Mouse (Mus musculus): ENCODE measurements around the gene Sp6. TPM values are rescaled to one million over a fixed set of nuclear protein-coding genes. Genes with fewer than 3 reads are reported as not detected.

The Sp6 gene
- polyA plus RNA-seq, 1 experiment from 2014 or later: 2.4 TPM

DNA sequence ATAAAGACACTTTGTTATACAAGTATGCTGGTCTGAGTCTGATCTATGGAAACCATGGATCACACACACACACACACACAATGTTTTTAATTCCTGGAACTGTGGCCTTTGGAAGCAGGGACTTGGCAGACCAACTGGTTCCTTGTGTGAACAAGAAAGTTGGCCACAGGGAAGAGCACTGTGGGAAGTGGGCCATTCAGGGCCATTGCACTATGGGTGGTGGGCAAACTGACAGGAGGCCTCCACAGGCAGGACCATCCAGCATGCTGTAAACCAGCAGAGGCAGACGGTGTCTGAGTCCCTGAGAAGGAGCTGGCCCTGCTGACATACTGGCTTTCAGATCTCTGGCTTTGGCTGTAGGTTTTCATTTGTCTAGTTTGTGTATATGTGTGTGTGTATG lies 56.1 kb downstream of the Sp6 start:
- Histone ChIP-seq H3K4me1 (ENCODE audit: control insufficient read depth, insufficient read depth, low read length) (no peaks in the 10 kb centered on the region), H3K27ac (replicated peaks; ENCODE audit: low read depth, low read length) (no peak overlapping the region), H3K36me3 (ENCODE audit: control insufficient read depth, insufficient read depth, low read length) (no peaks in the 10 kb centered on the region), H3K4me3 (ENCODE audit: low read depth, low read length) (no peak overlapping the region), H3K27me3 (ENCODE audit: control insufficient read depth, insufficient read depth, low read length) (no peaks in the 10 kb centered on the region), H3K9me3 (ENCODE audit: control insufficient read depth, low read length) (no peaks in the 10 kb centered on the region), H3K9ac (ENCODE audit: low read length) (no peak overlapping the region), H3K4me2 (ENCODE audit: low read depth, severe bottlenecking) (no peak overlapping the region)
- ATAC-seq (ENCODE audit: insufficient number of reproducible peaks, low FRiP score, low TSS enrichment, low read depth) (no peak), DNase-seq (ENCODE audit: low spot score) (no peak)
- WGBS: 47% methylated on average over 1 of the region's 1 CpGs

DNA sequence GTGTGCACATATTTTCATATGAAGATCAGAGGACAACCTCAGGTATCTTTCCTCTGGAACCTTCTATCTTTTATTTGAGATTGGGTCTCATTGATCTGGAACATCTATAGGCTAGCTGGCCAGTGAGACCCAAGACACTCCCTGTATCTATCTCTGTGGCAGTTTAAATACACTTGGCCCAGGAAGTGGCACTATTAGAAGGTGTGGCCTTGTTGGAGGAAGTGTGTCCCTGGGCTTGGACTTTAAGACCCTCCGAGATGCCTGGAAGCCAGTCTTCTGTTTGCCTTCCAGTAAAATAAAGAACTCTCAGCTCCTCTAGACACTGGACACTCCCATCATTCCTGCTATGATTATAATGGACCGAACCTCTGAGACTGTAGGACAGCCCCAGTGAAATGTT lies 56.6 kb downstream of the Sp6 start:
- Histone ChIP-seq H3K27ac (replicated peaks; ENCODE audit: low read depth, low read length) (no peak overlapping the region), H3K4me2 (ENCODE audit: low read depth, severe bottlenecking) (no peak overlapping the region), H3K4me1 (ENCODE audit: control insufficient read depth, insufficient read depth, low read length) (no peaks in the 10 kb centered on the region), H3K9me3 (ENCODE audit: control insufficient read depth, low read length) (no peaks in the 10 kb centered on the region), H3K36me3 (ENCODE audit: control insufficient read depth, insufficient read depth, low read length) (no peaks in the 10 kb centered on the region), H3K9ac (ENCODE audit: low read length) (no peak overlapping the region), H3K27me3 (ENCODE audit: control insufficient read depth, insufficient read depth, low read length) (no peaks in the 10 kb centered on the region), H3K4me3 (ENCODE audit: low read depth, low read length) (no peak overlapping the region)
- 85% methylated on average over 2 of the region's 2 CpGs for WGBS
- DNase-seq (ENCODE audit: low spot score): no peak
- ATAC-seq (ENCODE audit: insufficient number of reproducible peaks, low FRiP score, low TSS enrichment, low read depth): no peak

DNA sequence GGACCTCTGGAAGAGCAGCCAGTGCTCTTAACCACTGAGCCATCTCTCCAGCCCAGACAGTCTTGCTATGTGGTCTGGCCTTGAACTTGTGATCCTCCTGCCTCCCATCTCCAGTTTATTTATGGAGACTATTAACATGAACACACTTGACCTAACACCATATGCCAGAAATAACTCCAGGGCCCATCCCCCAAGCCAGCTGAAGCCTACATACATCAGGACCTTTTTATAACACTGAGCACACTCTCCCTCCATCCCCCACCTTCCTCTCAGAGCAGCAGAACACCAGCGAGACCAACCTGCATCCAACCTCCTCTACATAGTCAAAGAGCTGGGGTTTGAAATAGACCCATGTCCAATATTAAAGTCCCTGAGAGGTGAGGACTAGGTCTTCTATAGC lies 57.9 kb downstream of the Sp6 start:
- 52% methylated on average over 1 of the region's 1 CpGs for WGBS
- no peaks in the 10 kb centered on the region for H3K9me3 ChIP-seq (ENCODE audit: control insufficient read depth, low read length)
- no peaks in the 10 kb centered on the region for H3K36me3 ChIP-seq (ENCODE audit: control insufficient read depth, insufficient read depth, low read length)
- no peaks in the 10 kb centered on the region for H3K4me1 ChIP-seq (ENCODE audit: control insufficient read depth, insufficient read depth, low read length)
- H3K27me3 ChIP-seq (ENCODE audit: control insufficient read depth, insufficient read depth, low read length): no peaks in the 10 kb centered on the region
- H3K4me3 ChIP-seq (ENCODE audit: low read depth, low read length): no peak overlapping the region
- ATAC-seq (ENCODE audit: insufficient number of reproducible peaks, low FRiP score, low TSS enrichment, low read depth) (no peak), DNase-seq (ENCODE audit: low spot score) (no peak)
- H3K9ac ChIP-seq (ENCODE audit: low read length): no peak overlapping the region
- no peak overlapping the region for H3K4me2 ChIP-seq (ENCODE audit: low read depth, severe bottlenecking)
- no peak overlapping the region for H3K27ac ChIP-seq (replicated peaks; ENCODE audit: low read depth, low read length)

DNA sequence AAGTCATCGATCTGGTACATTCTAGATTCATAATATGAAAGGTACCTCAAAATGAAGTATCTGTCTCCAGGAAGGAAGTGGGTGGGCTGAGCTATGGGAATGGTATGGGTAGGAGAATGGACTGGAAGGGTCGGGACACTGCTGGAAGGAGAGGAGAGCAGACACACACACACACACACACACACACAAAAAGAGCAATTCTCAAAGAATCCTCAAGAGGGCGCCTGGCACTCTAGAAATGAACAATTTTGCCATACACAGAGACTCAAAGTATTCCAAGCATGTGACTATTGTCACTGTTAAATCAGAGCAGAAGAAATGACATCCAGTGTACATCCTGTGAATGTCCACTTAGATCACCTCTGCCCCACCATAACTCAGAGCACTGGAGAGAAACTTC lies 59.3 kb downstream of the Sp6 start:
- no peak for ATAC-seq (ENCODE audit: insufficient number of reproducible peaks, low FRiP score, low TSS enrichment, low read depth)
- Histone ChIP-seq H3K4me3 (ENCODE audit: low read depth, low read length) (no peak overlapping the region), H3K9me3 (ENCODE audit: control insufficient read depth, low read length) (no peaks in the 10 kb centered on the region), H3K27ac (replicated peaks; ENCODE audit: low read depth, low read length) (no peak overlapping the region), H3K27me3 (ENCODE audit: control insufficient read depth, insufficient read depth, low read length) (no peaks in the 10 kb centered on the region), H3K36me3 (ENCODE audit: control insufficient read depth, insufficient read depth, low read length) (no peaks in the 10 kb centered on the region), H3K9ac (ENCODE audit: low read length) (no peak overlapping the region), H3K4me2 (ENCODE audit: low read depth, severe bottlenecking) (no peak overlapping the region), H3K4me1 (ENCODE audit: control insufficient read depth, insufficient read depth, low read length) (no peaks in the 10 kb centered on the region)
- peak; percentile 73 for DNase-seq (ENCODE audit: low spot score)
- 33% methylated on average over 3 of the region's 3 CpGs for WGBS

DNA sequence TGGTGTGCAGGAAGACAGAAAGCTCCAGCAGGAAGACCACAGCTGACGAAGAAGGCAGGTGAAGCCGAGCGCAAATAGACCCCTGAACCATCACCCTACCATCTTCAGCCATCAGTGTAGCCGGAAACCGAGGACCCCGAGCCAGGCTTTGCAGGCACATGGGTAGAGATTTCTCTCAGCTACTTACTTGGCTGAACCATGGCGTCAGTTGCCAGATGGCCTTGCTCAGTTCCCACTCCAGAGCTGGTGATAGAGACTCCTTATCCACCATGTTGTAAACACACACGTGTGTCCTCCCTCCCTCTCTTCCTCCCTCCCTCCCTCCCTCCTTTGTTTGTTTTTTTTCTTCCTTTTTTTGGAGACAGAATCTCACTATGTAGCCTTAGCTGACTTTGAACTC lies 61.0 kb downstream of the Sp6 start:
- H3K4me3 ChIP-seq (ENCODE audit: low read depth, low read length): no peak overlapping the region
- H3K9me3 ChIP-seq (ENCODE audit: control insufficient read depth, low read length): no peaks in the 10 kb centered on the region
- H3K4me1 ChIP-seq (ENCODE audit: control insufficient read depth, insufficient read depth, low read length): no peaks in the 10 kb centered on the region
- H3K36me3 ChIP-seq (ENCODE audit: control insufficient read depth, insufficient read depth, low read length): no peaks in the 10 kb centered on the region
- DNase-seq (ENCODE audit: low spot score) (no peak), ATAC-seq (ENCODE audit: insufficient number of reproducible peaks, low FRiP score, low TSS enrichment, low read depth) (no peak)
- H3K4me2 ChIP-seq (ENCODE audit: low read depth, severe bottlenecking): no peak overlapping the region
- H3K27me3 ChIP-seq (ENCODE audit: control insufficient read depth, insufficient read depth, low read length): no peaks in the 10 kb centered on the region
- no peak overlapping the region for H3K27ac ChIP-seq (replicated peaks; ENCODE audit: low read depth, low read length)
- 73% methylated on average over 8 of the region's 8 CpGs for WGBS
- H3K9ac ChIP-seq (ENCODE audit: low read length): no peak overlapping the region

Small RNA genes lying within 50 kb of the gene (microRNA-seq; reads per million reads assigned to microRNA genes)
- gene Mir8103: not detected

Other genes with a start within 250 kb of the Sp6 start
- 10.3 and 11.3 TPM in 2 replicates for gene Snx11, start 235.8 kb upstream of the Sp6 start, polyA plus RNA-seq (2014; fragmentation: Nextera tagmentation; extraction: Ambion mirVana)
- 172 and 179 TPM in 2 replicates for gene Cbx1, start 224.3 kb upstream of the Sp6 start, polyA plus RNA-seq (2014; fragmentation: Nextera tagmentation; extraction: Ambion mirVana)
- gene Nfe2l1, start 183.4 kb upstream of the Sp6 start, polyA plus RNA-seq (2014; fragmentation: Nextera tagmentation; extraction: Ambion mirVana): 30.1 and 33.7 TPM in 2 replicates
- gene Copz2, start 163.5 kb upstream of the Sp6 start, polyA plus RNA-seq (2014; fragmentation: Nextera tagmentation; extraction: Ambion mirVana): 53.8 and 56.8 TPM in 2 replicates
- gene Cdk5rap3, start 96.9 kb upstream of the Sp6 start, polyA plus RNA-seq (2014; fragmentation: Nextera tagmentation; extraction: Ambion mirVana): 72.5 and 77.0 TPM in 2 replicates
- 0.35 and 0.97 TPM in 2 replicates for gene Prr15l, start 85.3 kb upstream of the Sp6 start, polyA plus RNA-seq (2014; fragmentation: Nextera tagmentation; extraction: Ambion mirVana)
- 25.5 and 27.5 TPM in 2 replicates for gene Pnpo, start 69.4 kb upstream of the Sp6 start, polyA plus RNA-seq (2014; fragmentation: Nextera tagmentation; extraction: Ambion mirVana)
- 23.4 and 25.8 TPM in 2 replicates for gene Sp2, start 30.4 kb upstream of the Sp6 start, polyA plus RNA-seq (2014; fragmentation: Nextera tagmentation; extraction: Ambion mirVana)
- 31.9 and 34.4 TPM in 2 replicates for gene Scrn2, start 16.5 kb downstream of the Sp6 start, polyA plus RNA-seq (2014; fragmentation: Nextera tagmentation; extraction: Ambion mirVana)
- gene Lrrc46, start 28.0 kb downstream of the Sp6 start, polyA plus RNA-seq (2014; fragmentation: Nextera tagmentation; extraction: Ambion mirVana): 0.79 and 1.4 TPM in 2 replicates
- gene Mrpl10, start 28.2 kb downstream of the Sp6 start, polyA plus RNA-seq (2014; fragmentation: Nextera tagmentation; extraction: Ambion mirVana): 93.0 and 96.5 TPM in 2 replicates
- 5.8 and 6.3 TPM in 2 replicates for gene Osbpl7, start 37.2 kb downstream of the Sp6 start, polyA plus RNA-seq (2014; fragmentation: Nextera tagmentation; extraction: Ambion mirVana)
- not detected in 2 replicates for gene Tbx21, start 101.9 kb downstream of the Sp6 start, polyA plus RNA-seq (2014; fragmentation: Nextera tagmentation; extraction: Ambion mirVana)
- gene Tbkbp1, start 138.1 kb downstream of the Sp6 start, polyA plus RNA-seq (2014; fragmentation: Nextera tagmentation; extraction: Ambion mirVana): 6.2 and 6.5 TPM in 2 replicates
- 97.6 and 102 TPM in 2 replicates for gene Kpnb1, start 174.5 kb downstream of the Sp6 start, polyA plus RNA-seq (2014; fragmentation: Nextera tagmentation; extraction: Ambion mirVana)